Mouse (Mus musculus) yolk sac, embryonic 10.5 days (tissue): Measurements from ENCODE around the gene Rps6kc1.

ENCODE experiments used
- DNase-seq: peaks from one replicate; pipeline ENCODE4 v3.0.0-alpha.2; 2017; ENCODE audit warnings: low spot score

The Rps6kc1 gene

DNA sequence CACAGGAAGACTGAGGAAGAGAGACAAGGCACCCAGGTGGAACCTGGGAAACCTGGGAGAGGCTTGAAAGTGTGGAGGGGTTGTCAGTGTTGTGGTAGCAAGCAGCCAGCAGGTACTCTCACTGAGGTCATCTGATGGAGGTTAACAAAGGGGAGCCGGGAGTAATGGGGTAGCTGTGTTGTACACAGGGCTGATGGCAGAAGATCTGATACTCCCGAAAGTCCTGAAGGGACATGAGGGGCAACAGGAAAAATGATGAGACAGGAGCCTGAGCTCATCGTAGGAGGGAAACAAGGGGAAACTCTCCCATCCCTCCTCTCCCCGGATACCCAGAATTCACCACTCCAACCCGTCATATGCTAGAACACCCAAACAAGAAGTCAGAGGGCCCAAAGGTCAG, 244.2 kb downstream of the Rps6kc1 start:
- DNase-seq = no peak

GRCm38 (mm10) chr1:190665490-190665875, 246.1 kb downstream of the Rps6kc1 start:
- DNase-seq = no peak

DNA sequence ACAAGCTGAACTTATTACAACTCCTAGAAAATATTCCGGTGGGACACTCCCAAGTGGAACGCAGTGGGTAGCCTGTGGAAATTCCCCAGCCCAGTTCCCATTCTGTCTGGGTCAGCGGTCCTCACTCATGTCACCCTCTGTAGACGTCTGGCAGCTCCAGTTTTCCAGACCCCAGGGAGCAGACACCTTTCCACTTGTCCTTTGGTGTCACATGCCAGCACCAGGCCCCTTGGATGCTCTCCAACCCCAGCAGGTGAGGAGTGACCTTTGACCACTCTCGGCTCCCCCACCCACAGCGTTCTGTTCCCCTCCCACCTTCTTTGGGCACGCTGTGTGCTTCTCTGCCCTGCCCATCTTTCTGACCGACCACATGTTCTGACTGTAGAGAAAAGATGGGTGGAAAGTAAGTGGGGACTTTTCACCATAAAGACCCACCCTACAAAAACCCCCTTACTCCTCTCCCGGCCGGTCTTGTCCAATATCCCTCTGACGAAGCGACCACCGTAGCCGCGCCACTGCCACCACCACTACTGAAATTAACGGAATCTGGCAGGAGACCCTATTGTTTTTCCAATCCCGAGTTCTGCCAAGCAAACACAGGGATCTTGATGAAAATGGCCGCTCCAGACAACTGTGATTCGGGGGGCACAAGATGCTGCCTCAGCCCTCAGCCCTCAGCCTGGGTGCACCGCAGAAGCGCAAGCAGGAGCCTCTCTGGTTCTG, 246.6 kb downstream of the Rps6kc1 start:
- peak; percentile 4 for DNase-seq

GRCm38 (mm10) chr1:190663996-190664395, 247.6 kb downstream of the Rps6kc1 start:
- DNase-seq = no peak

DNA sequence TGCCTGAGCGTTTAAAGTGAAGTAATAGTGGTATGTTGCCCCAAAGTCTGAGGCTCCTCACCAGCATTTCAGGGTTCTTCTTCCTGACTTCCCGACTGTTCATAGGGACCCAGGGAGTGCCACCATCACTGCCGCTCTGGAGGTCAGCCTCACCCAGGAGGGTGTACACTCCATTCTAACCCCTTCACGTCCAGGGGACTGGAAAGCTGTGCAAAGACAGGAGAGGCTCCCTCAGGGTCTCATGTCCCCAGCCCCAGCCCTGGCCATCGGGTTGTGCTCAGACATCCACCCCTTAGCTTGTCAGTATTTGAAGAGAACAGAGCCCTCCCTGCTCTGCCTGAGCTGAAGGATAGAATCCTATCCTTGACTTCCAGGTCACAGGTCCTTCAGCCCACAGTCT, 248.8 kb downstream of the Rps6kc1 start:
- no peak for DNase-seq

GRCm38 (mm10) chr1:190661764-190662163, 249.8 kb downstream of the Rps6kc1 start:
- DNase-seq = no peak

DNA sequence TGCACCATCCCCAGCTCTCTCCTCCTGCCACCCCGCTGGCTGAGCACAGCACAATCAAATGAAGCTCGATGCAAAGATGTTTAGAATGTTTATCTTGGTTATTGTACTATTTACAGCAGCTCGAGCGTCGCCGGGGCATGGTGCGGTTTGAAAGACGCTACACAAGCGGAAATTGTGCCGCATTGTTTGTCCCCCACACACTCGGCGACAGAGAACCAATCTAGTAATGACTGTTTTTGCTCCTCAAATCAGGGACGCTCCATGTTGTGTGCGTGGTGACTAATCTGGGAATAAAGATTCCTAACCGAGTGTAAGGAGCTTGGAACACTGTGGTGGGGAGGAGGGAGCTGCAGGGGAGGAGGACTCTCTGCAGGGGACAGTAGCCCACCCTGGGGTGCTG, 250.3 kb downstream of the Rps6kc1 start:
- DNase-seq = no peak

DNA sequence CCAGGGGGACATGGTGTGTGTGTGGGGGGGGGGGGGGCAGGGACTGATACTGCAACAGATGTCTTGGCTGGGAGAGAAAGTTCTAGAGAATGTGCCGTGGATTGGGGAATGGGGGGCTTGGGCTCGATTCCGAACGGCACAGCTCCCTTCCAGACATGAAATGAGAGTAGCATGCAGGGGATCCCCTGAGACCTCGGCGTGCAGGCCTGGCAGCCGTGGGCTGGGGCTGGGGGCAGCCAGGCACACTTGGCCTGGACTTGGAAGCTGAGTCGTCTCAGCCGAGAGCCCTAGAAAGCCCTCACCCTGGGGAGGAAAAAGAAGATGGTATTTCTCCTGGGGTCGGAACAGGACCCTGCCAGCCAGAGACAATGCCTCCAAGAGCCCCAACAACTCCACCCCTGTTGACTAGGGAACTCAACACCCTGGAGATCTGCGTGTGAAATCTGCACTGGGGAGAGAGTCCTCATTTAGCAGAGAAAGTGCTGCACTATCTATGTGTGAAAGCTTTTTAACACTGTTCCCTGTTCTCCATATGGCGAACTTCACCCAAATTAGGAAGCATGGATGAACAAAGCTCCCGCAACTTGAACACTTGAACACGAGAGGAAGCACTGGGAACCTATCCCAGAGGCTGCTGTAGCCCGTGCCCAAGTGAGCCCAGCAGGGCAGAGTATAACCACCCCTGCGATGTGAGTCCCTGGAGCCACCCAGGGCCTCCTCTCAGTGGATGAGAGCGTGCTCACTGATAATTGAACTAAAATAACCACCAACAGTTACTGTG, 251.7 kb downstream of the Rps6kc1 start:
- DNase-seq = no peak

GRCm38 (mm10) chr1:190658266-190658665, 253.3 kb downstream of the Rps6kc1 start:
- DNase-seq = no peak

GRCm38 (mm10) chr1:190656089-190656488, 255.5 kb downstream of the Rps6kc1 start:
- no peak for DNase-seq

GRCm38 (mm10) chr1:190655651-190656050, 255.9 kb downstream of the Rps6kc1 start:
- no peak for DNase-seq

DNA sequence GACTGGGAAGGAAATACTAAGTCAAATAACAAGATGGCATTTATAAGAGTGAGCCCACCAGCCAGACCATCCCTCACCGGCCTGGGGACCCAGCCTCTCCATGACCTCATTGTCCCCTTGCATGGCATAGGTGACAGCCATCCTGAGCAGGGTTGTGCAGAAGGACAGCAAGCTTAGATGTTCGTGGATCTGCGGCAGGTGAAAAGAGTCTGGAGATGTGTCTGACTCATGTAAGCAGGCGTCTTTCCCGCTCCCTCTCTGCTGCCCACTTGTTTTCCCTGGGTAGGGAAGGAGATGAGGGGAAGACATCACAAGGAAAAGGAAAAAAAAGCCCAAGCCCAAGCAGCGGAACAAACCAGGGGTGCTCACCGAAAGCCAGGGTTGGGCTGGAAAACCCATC, 256.5 kb downstream of the Rps6kc1 start:
- DNase-seq = no peak

DNA sequence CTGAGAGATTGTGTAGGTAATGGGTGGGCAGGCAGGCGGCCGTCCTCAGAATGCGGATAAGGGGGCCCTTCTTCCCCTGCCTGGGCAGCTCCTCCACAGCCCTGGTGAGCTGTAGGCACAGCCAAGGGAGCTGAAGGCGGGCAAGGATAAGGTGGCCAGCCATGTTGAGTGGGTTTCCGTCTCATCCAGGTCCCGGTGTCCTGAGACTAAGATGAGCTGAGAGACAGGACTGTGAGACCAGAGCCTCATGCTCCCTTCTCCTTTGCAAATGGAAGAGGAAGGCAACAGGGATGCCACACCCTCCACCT, 256.9 kb downstream of the Rps6kc1 start:
- DNase-seq = no peak

GRCm38 (mm10) chr1:190653989-190654693, 257.4 kb downstream of the Rps6kc1 start:
- DNase-seq = no peak

DNA sequence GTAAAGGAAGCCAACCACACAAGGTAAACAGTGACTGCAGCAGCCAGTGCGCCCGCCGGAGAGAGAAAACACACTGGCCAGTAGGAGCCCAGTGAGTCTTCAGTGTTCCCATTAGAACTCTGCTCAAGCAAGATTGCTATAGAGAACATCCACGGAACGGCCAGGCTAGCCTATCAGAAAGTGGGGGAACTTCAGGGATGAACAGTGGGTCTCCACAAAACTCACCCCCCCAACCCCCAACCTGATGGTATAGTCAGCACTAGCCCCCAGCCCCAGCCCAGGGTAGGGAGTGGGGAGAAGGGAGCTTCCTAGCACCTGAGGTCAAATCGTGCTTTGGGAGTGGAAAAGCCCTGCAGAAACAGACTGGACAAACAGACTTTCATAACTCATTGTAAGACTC, 258.5 kb downstream of the Rps6kc1 start:
- DNase-seq = no peak
